Mouse (Mus musculus): ENCODE measurements around the gene Ormdl2. TPM values are rescaled to one million over a fixed set of nuclear protein-coding genes. Genes with fewer than 3 reads are reported as not detected.

Ormdl2 gene
- polyA plus RNA-seq, 1 experiment from 2014 or later, result 54.5 TPM

GRCm38 (mm10) chr10:128817033-128817432, 4.4 kb downstream of the Ormdl2 start, which contains the start of gene Sarnp:
Gene Sarnp, plus strand, starts transcription at chr10:128817333.
- Histone ChIP-seq H3K36me3 (ENCODE audit: control insufficient read depth, insufficient read depth, low read length) (peaks cover 17% of the 10 kb centered on the region; the same call in 1 of the 2 replicates), H3K27me3 (ENCODE audit: control insufficient read depth, insufficient read depth, low read length) (no peaks in the 10 kb centered on the region), H3K4me2 (ENCODE audit: low read depth, severe bottlenecking) (no peak within 1 kb of the TSS), H3K27ac (replicated peaks; ENCODE audit: low read depth, low read length) (no peak within 1 kb of the TSS), H3K9ac (ENCODE audit: low read length) (no peak within 1 kb of the TSS), H3K4me3 (ENCODE audit: low read depth, low read length) (no peak within 1 kb of the TSS), H3K4me1 (ENCODE audit: control insufficient read depth, insufficient read depth, low read length) (no peaks in the 10 kb centered on the region), H3K9me3 (ENCODE audit: control insufficient read depth, low read length) (no peaks in the 10 kb centered on the region)
- no peak for DNase-seq (ENCODE audit: low spot score)
- 90% methylated on average over 13 of the region's 13 CpGs for WGBS
- ATAC-seq (ENCODE audit: insufficient number of reproducible peaks, low FRiP score, low TSS enrichment, low read depth), result no peak

- H3K9ac ChIP-seq (ENCODE audit: low read length), result no peak overlapping the region
- peak overlapping the region; percentile 81; the same call in 1 of the 2 replicates for H3K4me3 ChIP-seq (ENCODE audit: low read depth, low read length)
- H3K9me3 ChIP-seq (ENCODE audit: control insufficient read depth, low read length), result no peaks in the 10 kb centered on the region
- H3K4me1 ChIP-seq (ENCODE audit: control insufficient read depth, insufficient read depth, low read length), result peaks cover 20% of the 10 kb centered on the region
- no peak overlapping the region for H3K27ac ChIP-seq (replicated peaks; ENCODE audit: low read depth, low read length)
- no peaks in the 10 kb centered on the region for H3K27me3 ChIP-seq (ENCODE audit: control insufficient read depth, insufficient read depth, low read length)
- ATAC-seq (ENCODE audit: insufficient number of reproducible peaks, low FRiP score, low TSS enrichment, low read depth) (no peak), DNase-seq (ENCODE audit: low spot score) (no peak)
- H3K36me3 ChIP-seq (ENCODE audit: control insufficient read depth, insufficient read depth, low read length), result 0 out of 2 replicates have a peak, but pooled peaks cover 2% of the 10 kb centered on the region
- WGBS, result 91% methylated on average over 8 of the region's 8 CpGs
- peak overlapping the region; percentile 24; the same call in 1 of the 2 replicates for H3K4me2 ChIP-seq (ENCODE audit: low read depth, severe bottlenecking)
Observed at GRCm38 (mm10) chr10:128807018-128807417, 14.4 kb downstream of the Ormdl2 start.

GRCm38 (mm10) chr10:128806086-128806485, 15.4 kb downstream of the Ormdl2 start:
- Histone ChIP-seq H3K27ac (replicated peaks; ENCODE audit: low read depth, low read length) (no peak overlapping the region), H3K27me3 (ENCODE audit: control insufficient read depth, insufficient read depth, low read length) (no peaks in the 10 kb centered on the region), H3K4me2 (ENCODE audit: low read depth, severe bottlenecking) (peak overlapping the region; percentile 69), H3K4me1 (ENCODE audit: control insufficient read depth, insufficient read depth, low read length) (peaks cover 20% of the 10 kb centered on the region), H3K9ac (ENCODE audit: low read length) (peak overlapping the region; percentile 86), H3K4me3 (ENCODE audit: low read depth, low read length) (peak overlapping the region; percentile 81), H3K36me3 (ENCODE audit: control insufficient read depth, insufficient read depth, low read length) (0 out of 2 replicates have a peak, but pooled peaks cover 2% of the 10 kb centered on the region), H3K9me3 (ENCODE audit: control insufficient read depth, low read length) (no peaks in the 10 kb centered on the region)
- DNase-seq (ENCODE audit: low spot score) (no peak), ATAC-seq (ENCODE audit: insufficient number of reproducible peaks, low FRiP score, low TSS enrichment, low read depth) (no peak)
- WGBS, result 68% methylated on average over 6 of the region's 6 CpGs

- Histone ChIP-seq H3K4me2 (ENCODE audit: low read depth, severe bottlenecking) (peak overlapping the region; percentile 69), H3K36me3 (ENCODE audit: control insufficient read depth, insufficient read depth, low read length) (peaks cover 3% of the 10 kb centered on the region; the same call in 1 of the 2 replicates), H3K4me3 (ENCODE audit: low read depth, low read length) (peak overlapping the region; percentile 81), H3K4me1 (ENCODE audit: control insufficient read depth, insufficient read depth, low read length) (peaks cover 20% of the 10 kb centered on the region), H3K9me3 (ENCODE audit: control insufficient read depth, low read length) (no peaks in the 10 kb centered on the region), H3K27ac (replicated peaks; ENCODE audit: low read depth, low read length) (peak overlapping the region; percentile 96), H3K27me3 (ENCODE audit: control insufficient read depth, insufficient read depth, low read length) (no peaks in the 10 kb centered on the region), H3K9ac (ENCODE audit: low read length) (peak overlapping the region; percentile 86)
- WGBS, result under 1% methylated on average over 69 of the region's 70 CpGs
- ATAC-seq (ENCODE audit: insufficient number of reproducible peaks, low FRiP score, low TSS enrichment, low read depth), result peak; percentile 92
- peak; percentile 98 for DNase-seq (ENCODE audit: low spot score)
Observed at GRCm38 (mm10) chr10:128805092-128806000, 16.1 kb downstream of the Ormdl2 start.

- peaks cover 20% of the 10 kb centered on the region for H3K4me1 ChIP-seq (ENCODE audit: control insufficient read depth, insufficient read depth, low read length)
Observed at GRCm38 (mm10) chr10:128804271-128805091, 17.0 kb downstream of the Ormdl2 start, which contains the start of gene Tmem198b. Gene Tmem198b, minus strand, starts transcription at chr10:128804370.

GRCm38 (mm10) chr10:128803771-128804270, 17.6 kb downstream of the Ormdl2 start, which contains the start of gene Dnajc14:
Gene Dnajc14, plus strand, starts transcription at chr10:128804062.
- peak within 1 kb of the TSS; percentile 69 for H3K4me2 ChIP-seq (ENCODE audit: low read depth, severe bottlenecking)
- under 1% methylated on average over 14 of the region's 14 CpGs for WGBS
- peak within 1 kb of the TSS; percentile 86 for H3K9ac ChIP-seq (ENCODE audit: low read length)
- no peaks in the 10 kb centered on the region for H3K27me3 ChIP-seq (ENCODE audit: control insufficient read depth, insufficient read depth, low read length)
- peaks cover 6% of the 10 kb centered on the region; the same call in 1 of the 2 replicates for H3K36me3 ChIP-seq (ENCODE audit: control insufficient read depth, insufficient read depth, low read length)
- no peaks in the 10 kb centered on the region for H3K9me3 ChIP-seq (ENCODE audit: control insufficient read depth, low read length)
- no peak for DNase-seq (ENCODE audit: low spot score)
- peaks cover 20% of the 10 kb centered on the region for H3K4me1 ChIP-seq (ENCODE audit: control insufficient read depth, insufficient read depth, low read length)
- ATAC-seq (ENCODE audit: insufficient number of reproducible peaks, low FRiP score, low TSS enrichment, low read depth), result peak; percentile 0; the same call in 1 of the 2 replicates
- H3K27ac ChIP-seq (replicated peaks; ENCODE audit: low read depth, low read length), result peak within 1 kb of the TSS; percentile 96
- peak within 1 kb of the TSS; percentile 81 for H3K4me3 ChIP-seq (ENCODE audit: low read depth, low read length)

More at GRCm38 (mm10) chr10:128804271-128805091, 17.0 kb downstream of the Ormdl2 start, which contains the start of gene Tmem198b:
- Histone ChIP-seq H3K9ac (ENCODE audit: low read length) (peak within 1 kb of the TSS; percentile 86), H3K27ac (replicated peaks; ENCODE audit: low read depth, low read length) (peak within 1 kb of the TSS; percentile 96), H3K4me2 (ENCODE audit: low read depth, severe bottlenecking) (peak within 1 kb of the TSS; percentile 69), H3K27me3 (ENCODE audit: control insufficient read depth, insufficient read depth, low read length) (no peaks in the 10 kb centered on the region), H3K36me3 (ENCODE audit: control insufficient read depth, insufficient read depth, low read length) (peaks cover 6% of the 10 kb centered on the region; the same call in 1 of the 2 replicates), H3K4me3 (ENCODE audit: low read depth, low read length) (peak within 1 kb of the TSS; percentile 81), H3K9me3 (ENCODE audit: control insufficient read depth, low read length) (no peaks in the 10 kb centered on the region)
- DNase-seq (ENCODE audit: low spot score), result peak; percentile 79
- peak; percentile 57 for ATAC-seq (ENCODE audit: insufficient number of reproducible peaks, low FRiP score, low TSS enrichment, low read depth)
- 1% methylated on average over 26 of the region's 28 CpGs for WGBS

GRCm38 (mm10) chr10:128803361-128803760, 18.1 kb downstream of the Ormdl2 start:
- Histone ChIP-seq H3K4me2 (ENCODE audit: low read depth, severe bottlenecking) (peak overlapping the region; percentile 69), H3K36me3 (ENCODE audit: control insufficient read depth, insufficient read depth, low read length) (peaks cover 6% of the 10 kb centered on the region; the same call in 1 of the 2 replicates), H3K9me3 (ENCODE audit: control insufficient read depth, low read length) (no peaks in the 10 kb centered on the region), H3K27ac (replicated peaks; ENCODE audit: low read depth, low read length) (peak overlapping the region; percentile 96; the same call in 1 of the 2 replicates), H3K27me3 (ENCODE audit: control insufficient read depth, insufficient read depth, low read length) (no peaks in the 10 kb centered on the region), H3K4me1 (ENCODE audit: control insufficient read depth, insufficient read depth, low read length) (peaks cover 20% of the 10 kb centered on the region), H3K9ac (ENCODE audit: low read length) (peak overlapping the region; percentile 86), H3K4me3 (ENCODE audit: low read depth, low read length) (peak overlapping the region; percentile 81)
- DNase-seq (ENCODE audit: low spot score) (no peak), ATAC-seq (ENCODE audit: insufficient number of reproducible peaks, low FRiP score, low TSS enrichment, low read depth) (no peak)
- 16% methylated on average over 6 of the region's 6 CpGs for WGBS

Data from limb, embryonic 11.5 days (tissue).